Mouse (Mus musculus) midbrain, embryonic 10.5 days (tissue): ENCODE data around the gene Gm28036. TPM values are rescaled to one million over a fixed set of nuclear protein-coding genes. Genes with fewer than 3 reads are reported as not detected.

Source experiments
- DNase-seq: peaks from one replicate; pipeline ENCODE4 v3.0.0-alpha.2; 2017; ENCODE audit warnings: low spot score
- H3K27ac ChIP-seq: fragments of 300-500 bp; sonication (generic); replicated peaks from 2 replicates; pipeline ENCODE4 v1.5.1; 2016; ENCODE audit warnings: mild to moderate bottlenecking
- H3K27me3 ChIP-seq: fragments of 300-500 bp; sonication (generic); 2 replicates; pipeline ENCODE4 v1.6.1; 2016; ENCODE audit warnings: low read depth, mild to moderate bottlenecking; ENCODE audit not compliant: poor library complexity, severe bottlenecking
- H3K36me3 ChIP-seq: fragments of 300-500 bp; sonication (generic); 2 replicates; pipeline ENCODE4 v1.6.1; 2016; ENCODE audit warnings: mild to moderate bottlenecking, moderate library complexity
- H3K4me1 ChIP-seq: fragments of 300-500 bp; sonication (generic); 2 replicates; pipeline ENCODE4 v1.6.1; 2016
- H3K4me3 ChIP-seq: fragments of 300-500 bp; sonication (generic); 2 replicates; pipeline ENCODE4 v1.5.1; 2016; ENCODE audit warnings: mild to moderate bottlenecking, moderate library complexity
- H3K9me3 ChIP-seq: fragments of 300-500 bp; sonication (generic); replicated peaks from 2 replicates; pipeline ENCODE4 v1.6.1; 2016; ENCODE audit warnings: mild to moderate bottlenecking
- WGBS: fragments of 180-500 bp; shearing (Covaris S2); methylation state at CpG from one replicate; pipeline ENCODE4 v1.1.7; 2016; 5-methylcytosine and 5-hydroxymethylcytosine counted together
- polyA plus RNA-seq: library from polyadenylated mRNA; unstranded; fragments of >200 nt; fragmentation: Nextera tagmentation; extraction: Ambion mirVana; gene quantifications from 2 replicates; pipeline ENCODE4 v1.2.1, GENCODE M21; 2016

The Gm28036 gene
- polyA plus RNA-seq = 19.1 and 27.3 TPM in 2 replicates

GRCm38 (mm10) chr2:156126992-156127391 lies at the start of gene Gm28036:
TSS of gene Gm28036 (minus strand) at chr2:156127092.
- H3K27me3 ChIP-seq = no peaks in the 10 kb centered on the region
- no peak within 1 kb of the TSS for H3K27ac ChIP-seq
- no peaks in the 10 kb centered on the region for H3K9me3 ChIP-seq
- H3K36me3 ChIP-seq = peaks cover 67% of the 10 kb centered on the region
- no peaks in the 10 kb centered on the region for H3K4me1 ChIP-seq
- DNase-seq = no peak
- no peak within 1 kb of the TSS for H3K4me3 ChIP-seq
- WGBS = 94% methylated on average over 5 of the region's 5 CpGs

- no peaks in the 10 kb centered on the region for H3K9me3 ChIP-seq
- H3K36me3 ChIP-seq = peaks cover 99% of the 10 kb centered on the region
- H3K4me1 ChIP-seq = no peaks in the 10 kb centered on the region
- no peak overlapping the region for H3K27ac ChIP-seq
- 94% methylated on average over 5 of the region's 5 CpGs for WGBS
- no peak overlapping the region for H3K4me3 ChIP-seq
- no peaks in the 10 kb centered on the region for H3K27me3 ChIP-seq
- DNase-seq = no peak
These were observed 39.7 kb upstream of the Gm28036 start for GRCm38 (mm10) chr2:156166557-156166956.

- Histone ChIP-seq H3K4me1 (no peaks in the 10 kb centered on the region), H3K36me3 (peaks cover 99% of the 10 kb centered on the region), H3K27me3 (no peaks in the 10 kb centered on the region), H3K4me3 (no peak overlapping the region), H3K27ac (no peak overlapping the region), H3K9me3 (no peaks in the 10 kb centered on the region)
- WGBS = 98% methylated on average over 1 of the region's 1 CpGs
- no peak for DNase-seq
These were observed 38.6 kb upstream of the Gm28036 start for GRCm38 (mm10) chr2:156165478-156165877.

- Histone ChIP-seq H3K36me3 (peaks cover 100% of the 10 kb centered on the region), H3K9me3 (no peaks in the 10 kb centered on the region), H3K27me3 (no peaks in the 10 kb centered on the region), H3K4me1 (no peaks in the 10 kb centered on the region), H3K4me3 (no peak overlapping the region), H3K27ac (no peak overlapping the region)
- no peak for DNase-seq
These were observed 24.6 kb upstream of the Gm28036 start for GRCm38 (mm10) chr2:156151538-156151937.

- no peak for DNase-seq
- Histone ChIP-seq H3K4me3 (no peak overlapping the region), H3K36me3 (peaks cover 66% of the 10 kb centered on the region), H3K9me3 (no peaks in the 10 kb centered on the region), H3K27me3 (no peaks in the 10 kb centered on the region), H3K4me1 (peaks cover 22% of the 10 kb centered on the region), H3K27ac (no peak overlapping the region)
- 93% methylated on average over 3 of the region's 3 CpGs for WGBS
These were observed 20.5 kb upstream of the Gm28036 start for GRCm38 (mm10) chr2:156147316-156147915.

- WGBS = 77% methylated on average over 5 of the region's 5 CpGs
These were observed 19.5 kb upstream of the Gm28036 start for GRCm38 (mm10) chr2:156146272-156146989.

GRCm38 (mm10) chr2:156145486-156146130 lies 18.7 kb upstream of the Gm28036 start:
- Histone ChIP-seq H3K4me1 (peaks cover 22% of the 10 kb centered on the region), H3K36me3 (peaks cover 60% of the 10 kb centered on the region), H3K4me3 (peak overlapping the region; percentile 85), H3K27me3 (no peaks in the 10 kb centered on the region), H3K27ac (no peak overlapping the region), H3K9me3 (no peaks in the 10 kb centered on the region)
- 74% methylated on average over 11 of the region's 11 CpGs for WGBS
- DNase-seq = no peak

More at GRCm38 (mm10) chr2:156146272-156146989, 19.5 kb upstream of the Gm28036 start:
- no peaks in the 10 kb centered on the region for H3K27me3 ChIP-seq
- no peak overlapping the region for H3K4me3 ChIP-seq
- no peaks in the 10 kb centered on the region for H3K9me3 ChIP-seq
- peaks cover 64% of the 10 kb centered on the region for H3K36me3 ChIP-seq
- H3K27ac ChIP-seq = no peak overlapping the region
- no peak for DNase-seq
- H3K4me1 ChIP-seq = peaks cover 22% of the 10 kb centered on the region

GRCm38 (mm10) chr2:156143953-156144724 lies 17.2 kb upstream of the Gm28036 start, which contains the start of the genes Romo1 and Nfs1:
TSS of gene Romo1 (plus strand) at chr2:156144039.
TSS of gene Nfs1 (minus strand) at chr2:156144186.
- H3K27ac ChIP-seq = peak within 1 kb of the TSS; percentile 94
- WGBS = under 1% methylated on average over 70 of the region's 70 CpGs
- H3K4me1 ChIP-seq = peaks cover 22% of the 10 kb centered on the region
- H3K27me3 ChIP-seq = no peaks in the 10 kb centered on the region
- peak; percentile 99 for DNase-seq
- no peaks in the 10 kb centered on the region for H3K9me3 ChIP-seq
- peaks cover 53% of the 10 kb centered on the region for H3K36me3 ChIP-seq
- H3K4me3 ChIP-seq = peak within 1 kb of the TSS; percentile 85

- peak overlapping the region; percentile 94 for H3K27ac ChIP-seq
- no peaks in the 10 kb centered on the region for H3K27me3 ChIP-seq
- whole genome bisulfite sequencing = 4% methylated on average over 16 of the region's 16 CpGs
- H3K4me3 ChIP-seq = peak overlapping the region; percentile 85
- H3K4me1 ChIP-seq = peaks cover 22% of the 10 kb centered on the region
- H3K9me3 ChIP-seq = no peaks in the 10 kb centered on the region
- peak; percentile 31 for DNase-seq
- peaks cover 51% of the 10 kb centered on the region for H3K36me3 ChIP-seq
These were observed 16.5 kb upstream of the Gm28036 start for GRCm38 (mm10) chr2:156143367-156143766.

- 91% methylated on average over 2 of the region's 2 CpGs for WGBS
- Histone ChIP-seq H3K4me3 (peak overlapping the region; percentile 85), H3K27ac (no peak overlapping the region), H3K27me3 (no peaks in the 10 kb centered on the region), H3K4me1 (peaks cover 22% of the 10 kb centered on the region), H3K9me3 (no peaks in the 10 kb centered on the region), H3K36me3 (peaks cover 46% of the 10 kb centered on the region)
- no peak for DNase-seq
These were observed 15.9 kb upstream of the Gm28036 start for GRCm38 (mm10) chr2:156142820-156143219.

- Histone ChIP-seq H3K4me3 (no peak overlapping the region), H3K27me3 (no peaks in the 10 kb centered on the region), H3K27ac (no peak overlapping the region), H3K36me3 (peaks cover 49% of the 10 kb centered on the region), H3K4me1 (no peaks in the 10 kb centered on the region), H3K9me3 (no peaks in the 10 kb centered on the region)
- WGBS = 86% methylated on average over 6 of the region's 6 CpGs
- DNase-seq = no peak
These were observed 8.8 kb upstream of the Gm28036 start for GRCm38 (mm10) chr2:156135695-156136094.

- Histone ChIP-seq H3K27ac (no peak overlapping the region), H3K4me3 (no peak overlapping the region), H3K9me3 (no peaks in the 10 kb centered on the region), H3K4me1 (no peaks in the 10 kb centered on the region), H3K36me3 (peaks cover 49% of the 10 kb centered on the region), H3K27me3 (no peaks in the 10 kb centered on the region)
- WGBS = 90% methylated on average over 5 of the region's 5 CpGs
- no peak for DNase-seq
These were observed 7.3 kb upstream of the Gm28036 start for GRCm38 (mm10) chr2:156134161-156134560.
